Mouse (Mus musculus) heart, postnatal 0 days (tissue): Measurements from ENCODE around the gene Vipr1. TPM values are rescaled to one million over a fixed set of nuclear protein-coding genes. Genes with fewer than 3 reads are reported as not detected.

ENCODE experiments used
- ATAC-seq: fragments of 200-750 bp; cut with Nextera tagmentation; 2 replicates; pipeline ENCODE4 v1.8.0; 2017; ENCODE audit warnings: low read depth, moderate number of reproducible peaks, moderate library complexity; ENCODE audit not compliant: insufficient read depth
- DNase-seq: peaks from one replicate; pipeline ENCODE4 v3.0.0-alpha.2; 2016; ENCODE audit warnings: low spot score
- H3K27ac ChIP-seq: fragments of 300-500 bp; sonication (generic); 2 replicates; pipeline ENCODE4 v1.5.1; 2014; ENCODE audit warnings: low read depth, mild to moderate bottlenecking
- H3K27me3 ChIP-seq: fragments of 300-500 bp; sonication (generic); 2 replicates; pipeline ENCODE4 v1.6.1; 2014; ENCODE audit warnings: low read length, mixed read lengths; ENCODE audit not compliant: control insufficient read depth, insufficient read depth
- H3K36me3 ChIP-seq: fragments of 300-500 bp; sonication (generic); replicated peaks from 2 replicates; pipeline ENCODE4 v1.6.1; 2014; ENCODE audit warnings: low read length, mixed read lengths; ENCODE audit not compliant: control insufficient read depth, insufficient read depth
- H3K4me1 ChIP-seq: fragments of 300-500 bp; sonication (generic); 2 replicates; pipeline ENCODE4 v1.6.1; 2014; ENCODE audit warnings: antibody characterized with exemption; ENCODE audit not compliant: control insufficient read depth, insufficient read depth
- H3K4me2 ChIP-seq: fragments of 300-500 bp; sonication (generic); 2 replicates; pipeline ENCODE4 v1.6.1; 2014; ENCODE audit warnings: low read depth, mild to moderate bottlenecking, low read length, moderate library complexity
- H3K4me3 ChIP-seq: fragments of 300-500 bp; sonication (generic); 2 replicates; pipeline ENCODE4 v1.5.1; 2014; ENCODE audit warnings: low read depth, low read length
- H3K9ac ChIP-seq: fragments of 300-500 bp; sonication (generic); replicated peaks from 2 replicates; pipeline ENCODE4 v1.6.1; 2014; ENCODE audit warnings: low read depth, low read length, mixed read lengths
- H3K9me3 ChIP-seq: fragments of 300-500 bp; sonication (generic); replicated peaks from 2 replicates; pipeline ENCODE4 v1.6.1; 2016; ENCODE audit warnings: low read length; ENCODE audit not compliant: control insufficient read depth
- CTCF ChIP-seq: IDR thresholded peaks from 2 replicates; pipeline ENCODE4 v1.5.1; 2016; ENCODE audit warnings: antibody characterized with exemption, control low read depth, low read depth
- EP300 ChIP-seq: IDR thresholded peaks from 2 replicates; pipeline ENCODE4 v1.6.1; 2016; ENCODE audit warnings: antibody characterized with exemption, low read depth
- WGBS: fragments of 180-500 bp; shearing (Covaris S2); extraction: QIAGEN DNeasy Blood & Tissue Kit; methylation state at CpG from one replicate; pipeline ENCODE4 v1.1.7; 2014; 5-methylcytosine and 5-hydroxymethylcytosine counted together
- polyA plus RNA-seq: library from polyadenylated mRNA; unstranded; fragments of >200 nt; fragmentation: Nextera tagmentation; extraction: Ambion mirVana; gene quantifications from 2 replicates; pipeline ENCODE4 v1.2.1, GENCODE M21; 2015
- total RNA-seq: library from RNA; depleted of rRNA; stranded (reverse); fragments of >200 nt; gene quantifications from 2 replicates; pipeline ENCODE4 v1.2.3, GENCODE M21; 2014; ENCODE audit warnings: low replicate concordance

Gene Vipr1
- total and polyA plus RNA-seq, 2 experiments from 2014 or later = 0.40 to 1.3 TPM

- ATAC-seq (peak; percentile 65), DNase-seq (peak; percentile 79)
- Histone ChIP-seq H3K9ac (no peak overlapping the region), H3K4me2 (no peak overlapping the region), H3K27me3 (peaks cover 29% of the 10 kb centered on the region), H3K4me1 (peaks cover 16% of the 10 kb centered on the region), H3K27ac (0 out of 2 replicates have a peak overlapping the region, but pooled peaks have one; percentile 44), H3K4me3 (no peak overlapping the region), H3K36me3 (no peaks in the 10 kb centered on the region), H3K9me3 (no peaks in the 10 kb centered on the region)
- WGBS = 23% methylated on average over 5 of the region's 5 CpGs
- TF ChIP-seq EP300 (no peak), CTCF (no peak)
Observed at GRCm38 (mm10) chr9:121672311-121672710, 29.8 kb downstream of the Vipr1 start.

- Histone ChIP-seq H3K9me3 (no peaks in the 10 kb centered on the region), H3K4me3 (no peak overlapping the region), H3K27me3 (peaks cover 15% of the 10 kb centered on the region), H3K27ac (no peak overlapping the region), H3K9ac (no peak overlapping the region), H3K4me2 (no peak overlapping the region), H3K36me3 (no peaks in the 10 kb centered on the region), H3K4me1 (peaks cover 16% of the 10 kb centered on the region)
- ATAC-seq (no peak), DNase-seq (no peak)
- 89% methylated on average over 5 of the region's 5 CpGs for WGBS
- no peak for TF ChIP-seq EP300
- TF ChIP-seq CTCF = no peak
Observed at GRCm38 (mm10) chr9:121673716-121674115, 31.2 kb downstream of the Vipr1 start.

GRCm38 (mm10) chr9:121675011-121675410 is 32.5 kb downstream of the Vipr1 start:
- H3K9ac ChIP-seq = no peak overlapping the region
- peaks cover 8% of the 10 kb centered on the region; the same call in 1 of the 2 replicates for H3K27me3 ChIP-seq
- no peaks in the 10 kb centered on the region for H3K9me3 ChIP-seq
- DNase-seq (no peak), ATAC-seq (no peak)
- no peak for TF ChIP-seq CTCF
- TF ChIP-seq EP300 = no peak
- H3K4me2 ChIP-seq = no peak overlapping the region
- H3K27ac ChIP-seq = no peak overlapping the region
- no peak overlapping the region; the same call in 1 of the 2 replicates for H3K4me3 ChIP-seq
- WGBS = 71% methylated on average over 9 of the region's 9 CpGs
- no peaks in the 10 kb centered on the region for H3K36me3 ChIP-seq
- H3K4me1 ChIP-seq = peaks cover 16% of the 10 kb centered on the region

- ATAC-seq (no peak), DNase-seq (no peak)
- Histone ChIP-seq H3K9me3 (no peaks in the 10 kb centered on the region), H3K4me3 (no peak overlapping the region; the same call in 1 of the 2 replicates), H3K4me2 (no peak overlapping the region), H3K36me3 (no peaks in the 10 kb centered on the region), H3K4me1 (peaks cover 16% of the 10 kb centered on the region), H3K27ac (no peak overlapping the region), H3K9ac (no peak overlapping the region), H3K27me3 (peaks cover 2% of the 10 kb centered on the region; the same call in 1 of the 2 replicates)
- no peak for TF ChIP-seq CTCF
- TF ChIP-seq EP300 = no peak
- 81% methylated on average over 2 of the region's 2 CpGs for WGBS
Observed at GRCm38 (mm10) chr9:121675556-121675955, 33.0 kb downstream of the Vipr1 start.

- no peak overlapping the region for H3K27ac ChIP-seq
- H3K4me1 ChIP-seq = peaks cover 9% of the 10 kb centered on the region
- no peak overlapping the region for H3K4me2 ChIP-seq
- no peaks in the 10 kb centered on the region for H3K9me3 ChIP-seq
- H3K27me3 ChIP-seq = no peaks in the 10 kb centered on the region
- TF ChIP-seq EP300 = no peak
- TF ChIP-seq CTCF = no peak
- ATAC-seq (no peak), DNase-seq (no peak)
- no peaks in the 10 kb centered on the region for H3K36me3 ChIP-seq
- H3K9ac ChIP-seq = no peak overlapping the region
- WGBS = 54% methylated on average over 4 of the region's 4 CpGs
- no peak overlapping the region for H3K4me3 ChIP-seq
Observed at GRCm38 (mm10) chr9:121677069-121677468, 34.6 kb downstream of the Vipr1 start.

- Histone ChIP-seq H3K9ac (no peak overlapping the region), H3K27me3 (no peaks in the 10 kb centered on the region), H3K4me2 (no peak overlapping the region), H3K4me1 (peaks cover 5% of the 10 kb centered on the region), H3K9me3 (no peaks in the 10 kb centered on the region), H3K27ac (no peak overlapping the region), H3K36me3 (no peaks in the 10 kb centered on the region), H3K4me3 (no peak overlapping the region)
- 52% methylated on average over 8 of the region's 8 CpGs for WGBS
- ATAC-seq (no peak), DNase-seq (no peak)
- no peak for TF ChIP-seq EP300
- no peak for TF ChIP-seq CTCF
Observed at GRCm38 (mm10) chr9:121677476-121677875, 35.0 kb downstream of the Vipr1 start.
